Mouse (Mus musculus) brown adipose tissue, adult 24 weeks (tissue): Measurements from ENCODE around the gene Frmpd3. TPM values are rescaled to one million over a fixed set of nuclear protein-coding genes. Genes with fewer than 3 reads are reported as not detected.
A peak's percentile ranks its signal among the peaks of the same experiment; 100 is the strongest.

Experiments
- H3K27ac ChIP-seq: fragments of 200-500 bp; replicated peaks from 2 replicates; pipeline ENCODE4 v1.5.1; 2012; ENCODE audit warnings: low read depth, mild to moderate bottlenecking, low read length
- H3K4me1 ChIP-seq: fragments of 200-500 bp; 2 replicates; pipeline ENCODE4 v1.6.1; 2012; ENCODE audit warnings: low read length, mixed read lengths; ENCODE audit not compliant: control insufficient read depth, insufficient read depth, insufficient read length
- H3K4me3 ChIP-seq: fragments of 200-500 bp; 2 replicates; pipeline ENCODE4 v1.5.1; 2012; ENCODE audit warnings: low read depth, mild to moderate bottlenecking, low read length, moderate library complexity; ENCODE audit not compliant: insufficient read depth
- polyA plus RNA-seq: library from polyadenylated mRNA; stranded (reverse); fragments of >200 nt; gene quantifications from 2 replicates; pipeline ENCODE4 v1.2.4, GENCODE M21; 2012; ENCODE audit not compliant: missing spikeins, insufficient read depth, insufficient read length

Frmpd3 gene
- polyA plus RNA-seq, 1 experiment: 4.0 TPM

GRCm38 (mm10) chrX:140429985-140430384, 87.9 kb downstream of the Frmpd3 start:
- Histone ChIP-seq H3K4me3 (no peak overlapping the region), H3K27ac (no peak overlapping the region), H3K4me1 (no peaks in the 10 kb centered on the region)

GRCm38 (mm10) chrX:140430506-140430905, 88.4 kb downstream of the Frmpd3 start:
- Histone ChIP-seq H3K4me1 (no peaks in the 10 kb centered on the region), H3K4me3 (no peak overlapping the region), H3K27ac (no peak overlapping the region)

- Histone ChIP-seq H3K4me1 (no peaks in the 10 kb centered on the region), H3K4me3 (no peak overlapping the region), H3K27ac (no peak overlapping the region)
Measured at GRCm38 (mm10) chrX:140431981-140432380, 89.9 kb downstream of the Frmpd3 start.

GRCm38 (mm10) chrX:140432786-140433185, 90.7 kb downstream of the Frmpd3 start:
- Histone ChIP-seq H3K27ac (no peak overlapping the region), H3K4me3 (no peak overlapping the region), H3K4me1 (no peaks in the 10 kb centered on the region)

GRCm38 (mm10) chrX:140437906-140438305, 95.8 kb downstream of the Frmpd3 start:
- Histone ChIP-seq H3K4me1 (no peaks in the 10 kb centered on the region), H3K27ac (no peak overlapping the region), H3K4me3 (no peak overlapping the region)

GRCm38 (mm10) chrX:140445551-140445950, 103.5 kb downstream of the Frmpd3 start:
- Histone ChIP-seq H3K4me3 (peak overlapping the region; percentile 10; the same call in 1 of the 2 replicates), H3K4me1 (0 out of 2 replicates have a peak, but pooled peaks cover under 1% of the 10 kb centered on the region), H3K27ac (no peak overlapping the region)

- H3K27ac ChIP-seq: no peak overlapping the region
- 0 out of 2 replicates have a peak, but pooled peaks cover 2% of the 10 kb centered on the region for H3K4me1 ChIP-seq
Measured at GRCm38 (mm10) chrX:140450071-140450470, 108.0 kb downstream of the Frmpd3 start.

GRCm38 (mm10) chrX:140456279-140456731, 114.2 kb downstream of the Frmpd3 start, which contains the start of gene Prps1:
Gene Prps1 (plus strand): TSS chrX:140456613.
- Histone ChIP-seq H3K27ac (peak within 1 kb of the TSS; percentile 26; the same call in 1 of the 2 replicates), H3K4me3 (peak within 1 kb of the TSS; percentile 76), H3K4me1 (no peaks in the 10 kb centered on the region)

More at GRCm38 (mm10) chrX:140450071-140450470, 108.0 kb downstream of the Frmpd3 start:
- no peak overlapping the region for H3K4me3 ChIP-seq

- peak overlapping the region; percentile 26; the same call in 1 of the 2 replicates for H3K27ac ChIP-seq
- peak overlapping the region; percentile 76 for H3K4me3 ChIP-seq
- H3K4me1 ChIP-seq: no peaks in the 10 kb centered on the region
Measured at GRCm38 (mm10) chrX:140456751-140457491, 114.9 kb downstream of the Frmpd3 start.

GRCm38 (mm10) chrX:140457502-140457901, 115.4 kb downstream of the Frmpd3 start:
- peak overlapping the region; percentile 76 for H3K4me3 ChIP-seq
- no peaks in the 10 kb centered on the region for H3K4me1 ChIP-seq
- H3K27ac ChIP-seq: no peak overlapping the region

- Histone ChIP-seq H3K4me3 (no peak overlapping the region), H3K4me1 (no peaks in the 10 kb centered on the region), H3K27ac (no peak overlapping the region)
Measured at GRCm38 (mm10) chrX:140478231-140478630, 136.2 kb downstream of the Frmpd3 start.

GRCm38 (mm10) chrX:140479171-140479570, 137.1 kb downstream of the Frmpd3 start:
- Histone ChIP-seq H3K27ac (no peak overlapping the region), H3K4me3 (no peak overlapping the region), H3K4me1 (no peaks in the 10 kb centered on the region)

Other genes starting within 250 kb of the Frmpd3 start
- 18.1 and 23.7 TPM in 2 replicates for gene Prps1, start 114.3 kb downstream of the Frmpd3 start, polyA plus RNA-seq